Mouse (Mus musculus) hindbrain, embryonic 10.5 days (tissue): Measurements from ENCODE around the gene Tmem168. TPM values are rescaled to one million over a fixed set of nuclear protein-coding genes. Genes with fewer than 3 reads are reported as not detected.

Experiments
- DNase-seq: peaks from one replicate; pipeline ENCODE4 v3.0.0-alpha.2; 2017; ENCODE audit warnings: low spot score
- H3K27ac ChIP-seq: fragments of 300-500 bp; sonication (generic); 2 replicates; pipeline ENCODE4 v1.5.1; 2016; ENCODE audit warnings: mild to moderate bottlenecking, moderate library complexity
- H3K27me3 ChIP-seq: fragments of 300-500 bp; sonication (generic); 2 replicates; pipeline ENCODE4 v1.6.1; 2016; ENCODE audit warnings: mild to moderate bottlenecking; ENCODE audit not compliant: poor library complexity, insufficient read depth, severe bottlenecking
- H3K36me3 ChIP-seq: fragments of 300-500 bp; sonication (generic); 2 replicates; pipeline ENCODE4 v1.6.1; 2016; ENCODE audit warnings: mild to moderate bottlenecking, moderate library complexity
- H3K4me1 ChIP-seq: fragments of 300-500 bp; sonication (generic); replicated peaks from 2 replicates; pipeline ENCODE4 v1.6.1; 2016; ENCODE audit warnings: mild to moderate bottlenecking
- H3K4me3 ChIP-seq: fragments of 300-500 bp; sonication (generic); 2 replicates; pipeline ENCODE4 v1.5.1; 2016; ENCODE audit warnings: mild to moderate bottlenecking, moderate library complexity
- H3K9me3 ChIP-seq: fragments of 300-500 bp; sonication (generic); 2 replicates; pipeline ENCODE4 v1.6.1; 2016; ENCODE audit warnings: mild to moderate bottlenecking, moderate library complexity
- WGBS: fragments of 180-500 bp; shearing (Covaris S2); methylation state at CpG from one replicate; pipeline ENCODE4 v1.1.7; 2016; 5-methylcytosine and 5-hydroxymethylcytosine counted together
- polyA plus RNA-seq: library from polyadenylated mRNA; unstranded; fragments of >200 nt; fragmentation: Nextera tagmentation; extraction: Ambion mirVana; gene quantifications from 2 replicates; pipeline ENCODE4 v1.2.1, GENCODE M21; 2016

Gene Tmem168
- polyA plus RNA-seq, 1 experiment from 2014 or later = 29.8 TPM

DNA sequence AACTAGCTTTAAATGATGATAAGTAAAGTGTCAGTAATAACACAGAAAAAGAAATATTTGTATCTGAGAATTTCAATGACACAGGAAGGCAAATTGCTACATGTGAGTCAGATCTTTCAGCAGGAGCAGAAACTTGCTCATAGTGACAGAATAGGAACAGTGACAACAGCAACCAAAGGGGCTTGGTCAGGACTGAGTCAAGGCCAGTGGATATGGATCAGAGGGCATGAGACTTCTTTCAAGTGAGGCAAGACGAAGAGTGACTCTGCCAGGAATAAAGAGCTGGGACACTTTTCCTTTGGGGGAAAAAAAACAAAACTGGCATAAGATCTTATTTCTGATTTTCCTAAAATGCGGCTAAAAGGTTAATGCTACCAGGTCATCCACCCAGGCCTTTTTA, 52.6 kb downstream of the Tmem168 start:
- DNase-seq = no peak
- Histone ChIP-seq H3K27me3 (no peaks in the 10 kb centered on the region), H3K4me3 (no peak overlapping the region), H3K4me1 (no peaks in the 10 kb centered on the region), H3K9me3 (no peaks in the 10 kb centered on the region), H3K27ac (no peak overlapping the region), H3K36me3 (no peaks in the 10 kb centered on the region)
- WGBS = 77% methylated on average over 2 of the region's 2 CpGs

DNA sequence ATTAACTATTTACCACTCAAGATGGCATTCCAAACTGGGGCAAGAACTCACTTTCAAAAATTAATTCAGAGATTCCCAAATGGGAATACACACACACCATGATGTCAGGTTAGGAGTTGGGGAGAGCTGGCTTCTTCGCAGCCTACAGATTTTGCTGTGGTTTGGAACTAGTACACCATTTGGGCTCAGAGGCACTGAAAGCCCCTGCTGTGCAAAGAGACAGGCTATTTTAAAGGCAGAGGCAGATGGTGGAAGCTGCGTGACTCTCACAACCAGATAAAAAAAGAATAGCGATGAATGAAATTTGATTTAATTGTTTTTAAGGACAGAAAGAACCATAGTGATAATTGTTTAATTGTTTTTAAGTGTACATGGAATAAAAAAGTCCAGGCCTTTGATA, 66.1 kb downstream of the Tmem168 start:
- no peak overlapping the region for H3K27ac ChIP-seq
- DNase-seq = no peak
- no peak overlapping the region for H3K4me3 ChIP-seq
- H3K36me3 ChIP-seq = no peaks in the 10 kb centered on the region
- WGBS = 85% methylated on average over 3 of the region's 3 CpGs
- no peaks in the 10 kb centered on the region for H3K27me3 ChIP-seq
- H3K9me3 ChIP-seq = no peaks in the 10 kb centered on the region
- H3K4me1 ChIP-seq = no peaks in the 10 kb centered on the region

DNA sequence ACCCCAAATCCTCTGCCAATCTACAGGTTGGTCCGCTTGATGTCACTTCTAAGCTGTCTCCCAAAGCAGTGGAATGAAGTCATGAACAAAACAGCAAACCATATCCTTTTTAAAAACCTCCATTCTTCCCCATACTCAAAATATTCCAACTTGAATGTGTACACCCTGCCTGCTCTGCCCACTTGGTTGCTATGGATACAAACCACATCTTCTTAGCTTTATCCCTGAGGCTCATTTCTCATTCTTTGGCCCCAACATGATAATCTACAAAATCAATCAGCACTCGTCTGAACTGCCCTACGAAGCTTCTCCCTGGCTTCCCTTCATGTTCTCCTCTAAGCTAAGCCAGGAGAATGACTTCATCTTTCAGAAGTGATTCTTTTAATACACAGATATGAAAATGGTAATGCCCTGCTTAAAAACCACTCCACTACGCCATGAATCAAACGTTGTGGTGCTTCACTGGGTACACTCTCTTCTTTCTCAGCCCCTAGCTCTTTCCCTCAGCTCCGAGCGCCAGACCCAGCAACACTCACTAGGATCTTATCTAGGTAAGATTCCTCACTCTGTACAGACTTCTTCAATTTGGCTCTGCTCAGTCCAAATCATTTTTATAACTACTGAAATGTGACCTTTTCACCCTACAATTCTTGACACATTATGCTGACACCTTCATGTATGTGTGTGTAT, 70.5 kb downstream of the Tmem168 start:
- no peak for DNase-seq
- Histone ChIP-seq H3K4me1 (no peaks in the 10 kb centered on the region), H3K9me3 (no peaks in the 10 kb centered on the region), H3K27me3 (no peaks in the 10 kb centered on the region), H3K27ac (no peak overlapping the region), H3K4me3 (no peak overlapping the region), H3K36me3 (no peaks in the 10 kb centered on the region)
- WGBS = 82% methylated on average over 7 of the region's 7 CpGs

Other genes with a start within 250 kb of the Tmem168 start
- gene Bmt2, start 69.9 kb upstream of the Tmem168 start, polyA plus RNA-seq = 18.4 and 19.8 TPM in 2 replicates
- 9.4 and 14.2 TPM in 2 replicates for gene Gpr85, start 231.8 kb upstream of the Tmem168 start, polyA plus RNA-seq